ENCODE assay signal across 16 mouse cellular contexts in the genomic region with DNA sequence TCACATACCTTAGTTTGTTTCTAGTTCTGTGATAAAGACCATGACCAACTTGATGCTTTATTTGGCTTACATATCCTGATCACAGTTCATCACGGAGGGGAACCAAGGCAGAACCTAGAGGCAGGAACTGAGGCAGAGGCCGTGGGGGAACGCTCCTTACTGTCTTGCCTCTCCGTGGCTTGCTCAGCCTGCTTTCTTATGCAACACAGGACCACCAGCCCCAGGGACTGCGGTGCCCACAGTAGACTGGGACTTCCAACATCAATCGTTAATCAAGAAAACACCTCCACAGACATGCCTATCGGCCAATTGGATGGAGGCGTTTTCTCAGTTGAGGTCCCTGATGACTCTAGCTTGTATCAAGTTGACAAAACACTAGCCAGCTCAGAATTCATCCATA.
"Had no signal": no experiment of that assay in that cellular context is flagged by ENCODE, and none has a peak within 500 bp of the region (broad histone marks: within the 10 kb centered on the region; RNA-seq: fewer than 3 reads in every experiment).

No protein-coding gene starts in this region.

- DNase-seq: heart, postnatal 10 days; heart, postnatal 14 days; heart, postnatal 36 days; heart, postnatal 4 days; kidney, adult 11 months; kidney, adult 18-20 months; kidney, adult 2 months; kidney, adult 8-10 months; kidney, adult 9 months; kidney, postnatal 10 days; kidney, postnatal 14 days; kidney, postnatal 25 days; kidney, postnatal 36 days; kidney, postnatal 4 days; layer of hippocampus, adult 9-11 months; layer of hippocampus, postnatal 36 days had no signal
